Mouse (Mus musculus) E14TG2a.4 (cell line): ENCODE results near the gene Mesd.

Experiments used
- CTCF ChIP-seq: conservative IDR thresholded peaks from 2 replicates; pipeline ENCODE4 v1.5.1; 2014; ENCODE audit warnings: low read length
- NANOG ChIP-seq: IDR thresholded peaks from 2 replicates; pipeline ENCODE4 v1.6.1; 2014; ENCODE audit warnings: borderline replicate concordance, low read length, mixed read lengths
- POU5F1 ChIP-seq: IDR thresholded peaks from 2 replicates; pipeline ENCODE4 v1.6.1; 2014; ENCODE audit warnings: low read length, borderline replicate concordance

DNA sequence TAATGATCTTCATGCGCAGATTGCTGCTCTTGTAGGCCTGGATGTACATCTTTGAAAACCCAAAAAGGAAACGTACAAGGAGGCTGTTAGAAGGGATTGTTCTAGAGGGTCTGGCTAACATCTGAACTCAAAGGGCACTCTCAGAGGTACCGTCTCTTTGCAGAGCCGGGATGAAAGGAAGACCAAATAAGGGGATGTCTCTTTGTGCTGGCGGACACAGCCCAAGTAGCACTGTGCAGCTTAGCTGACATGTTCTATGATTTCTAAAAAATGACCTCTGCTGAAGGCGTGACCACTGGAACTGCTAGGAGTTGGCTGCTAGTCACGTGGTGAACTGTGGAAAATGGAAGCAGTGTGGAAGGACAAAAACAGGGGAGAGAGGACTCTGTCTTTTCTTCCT is 64.5 kb downstream of the Mesd start:
- TF ChIP-seq CTCF (no peak), POU5F1 (no peak), NANOG (no peak)
